8 mouse cellular contexts compared by ENCODE assay signal in genomic region chr16:42268843-42269586, GRCm38 (mm10).
A peak's percentile ranks its signal among the peaks of the same experiment; 100 is the strongest.
DNase-seq lines count a peak whose midpoint lies in the region; ATAC-seq lines count a peak whose summit lies in the region.

No protein-coding gene starts in this region.

- H3K4me2 ChIP-seq in forebrain, embryonic 16.5 days (ENCODE audit: low read length), result peak overlapping the region; percentile 4

- H3K4me1 ChIP-seq in forebrain, embryonic 16.5 days (replicated peaks; ENCODE audit: control insufficient read depth, insufficient read depth, low read length), result peaks cover 18% of the 10 kb centered on the region

- H3K27me3 ChIP-seq in forebrain, embryonic 16.5 days (replicated peaks; ENCODE audit: control insufficient read depth, insufficient read depth, low read length), result no peaks in the 10 kb centered on the region

- no peak overlapping the region for H3K9ac ChIP-seq in forebrain, embryonic 16.5 days (replicated peaks; ENCODE audit: low read depth, low read length)

- peak; percentile 89 for ATAC-seq in common myeloid progenitor, adult 5-6 weeks (replicated peaks; ENCODE audit: low read depth, poor library complexity, severe bottlenecking)
- peak; percentile 97 for ATAC-seq in forebrain, embryonic 16.5 days
- no peak for ATAC-seq in erythroblast, adult 5-6 weeks (replicated peaks; ENCODE audit: low FRiP score, poor library complexity, severe bottlenecking)
- no peak for ATAC-seq in activated CD4-positive, CD25-positive, alpha-beta regulatory T cell, adult 4 months

- 17% methylated on average over 2 of the region's 2 CpGs for WGBS in forebrain, embryonic 16.5 days

- no peaks in the 10 kb centered on the region for H3K36me3 ChIP-seq in forebrain, embryonic 16.5 days (ENCODE audit: control insufficient read depth, insufficient read depth)

- peak; percentile 71 to 84 for DNase-seq in layer of hippocampus, adult 18-20 months (ENCODE audit: low spot score in 2 of 2)
- peak; percentile 26 for DNase-seq in lung, postnatal 14 days
- peak; percentile 70 for DNase-seq in right cerebral cortex, postnatal 14 days
- DNase-seq in B cell, adult 2 months, result no peak

- H3K27ac ChIP-seq in forebrain, embryonic 16.5 days (ENCODE audit: low read length), result peak overlapping the region; percentile 80

- H3K9me3 ChIP-seq in forebrain, embryonic 16.5 days (ENCODE audit: control insufficient read depth, low read length), result no peaks in the 10 kb centered on the region

- H3K4me3 ChIP-seq in forebrain, embryonic 16.5 days (replicated peaks; ENCODE audit: low read length), result no peak overlapping the region

Comparison
In these comparisons a context has a peak if more than half of its experiments do, and no peak if none do; other contexts are left out.
1. ATAC-seq: peak in common myeloid progenitor, adult 5-6 weeks (single experiment) and forebrain, embryonic 16.5 days (single experiment); none in erythroblast, adult 5-6 weeks (single experiment) and activated CD4-positive, CD25-positive, alpha-beta regulatory T cell, adult 4 months (single experiment).
2. DNase-seq: peak in layer of hippocampus, adult 18-20 months (2 of 2), lung, postnatal 14 days (single experiment) and right cerebral cortex, postnatal 14 days (single experiment); none in B cell, adult 2 months (0 of 2).